Mouse (Mus musculus) testis, adult 2 months (tissue): Measurements from ENCODE around the gene Cdhr4.

Source experiments
- CTCF ChIP-seq: fragments of 200-500 bp; IDR thresholded peaks from 2 replicates; pipeline ENCODE4 v1.5.1; 2012; ENCODE audit warnings: low read depth, mild to moderate bottlenecking, inconsistent platforms, low read length, moderate library complexity; ENCODE audit not compliant: control insufficient read depth, insufficient read depth, insufficient replicate concordance
- POLR2A ChIP-seq: fragments of 200-500 bp; IDR thresholded peaks from 2 replicates; pipeline ENCODE4 v1.6.1; 2012; ENCODE audit warnings: low read depth, mild to moderate bottlenecking, inconsistent platforms, low read length, moderate library complexity; ENCODE audit not compliant: control insufficient read depth

DNA sequence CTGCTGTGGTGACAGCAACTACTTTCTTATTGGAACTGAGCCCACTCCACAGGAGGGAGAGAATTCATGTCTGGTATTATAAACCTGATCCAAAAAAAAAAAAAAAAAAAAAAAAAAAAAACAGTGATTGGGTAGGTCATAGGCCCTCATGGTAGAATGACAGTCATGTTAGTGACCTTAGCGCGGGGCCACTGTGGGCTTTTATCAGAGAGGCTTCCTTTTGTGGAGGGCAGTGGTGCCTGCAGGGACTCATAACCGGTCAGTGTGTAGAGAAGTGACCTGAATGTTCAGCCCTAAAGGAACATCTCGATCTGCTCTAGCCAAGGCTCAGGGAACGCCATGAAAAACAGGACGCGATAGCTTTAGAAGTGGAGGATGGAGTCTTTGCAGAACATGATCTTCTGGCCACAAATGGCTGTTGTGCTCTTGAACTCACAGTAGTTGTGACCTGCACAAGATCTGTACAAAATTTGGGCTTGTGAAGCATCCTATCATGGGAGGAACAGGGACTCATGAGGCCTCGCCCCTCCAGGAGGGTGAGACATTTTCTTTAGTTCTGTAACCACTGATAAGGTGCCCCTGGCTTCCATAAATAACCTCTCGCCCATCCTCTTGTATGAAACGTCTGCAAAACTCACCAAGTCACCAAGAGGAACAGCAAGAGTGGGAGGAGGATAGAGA is 17.7 kb upstream of the Cdhr4 start:
- TF ChIP-seq CTCF (no peak), POLR2A (no peak)
